Mouse (Mus musculus) cerebellum, adult 2 months (tissue): Measurements from ENCODE around the gene Hectd1. TPM values are rescaled to one million over a fixed set of nuclear protein-coding genes. Genes with fewer than 3 reads are reported as not detected.

Experiments
- DNase-seq, 2 experiments: peaks; one replicate each; pipeline ENCODE4 v3.0.0; 2021
- H3K27ac ChIP-seq: fragments of 200-500 bp; 2 replicates; pipeline ENCODE4 v1.5.1; 2012; ENCODE audit warnings: low read length, control low read depth, inconsistent platforms; ENCODE audit not compliant: insufficient read depth
- H3K27me3 ChIP-seq: fragments of 200-500 bp; 2 replicates; pipeline ENCODE4 v1.6.1; 2012; ENCODE audit warnings: inconsistent platforms, mild to moderate bottlenecking, low read length, moderate library complexity; ENCODE audit not compliant: control insufficient read depth, insufficient read depth
- H3K4me1 ChIP-seq: fragments of 200-500 bp; 2 replicates; pipeline ENCODE4 v1.6.1; 2011; ENCODE audit warnings: low read length; ENCODE audit not compliant: control insufficient read depth, insufficient read depth
- H3K4me3 ChIP-seq: fragments of 200-500 bp; replicated peaks from 2 replicates; pipeline ENCODE3; 2011; ENCODE audit warnings: mild to moderate bottlenecking, low read depth, low read length, control low read depth; ENCODE audit not compliant: insufficient read depth
- CTCF ChIP-seq: fragments of 200-500 bp; IDR thresholded peaks from 2 replicates; pipeline ENCODE4 v1.5.1; 2011; ENCODE audit warnings: low read depth, mild to moderate bottlenecking, control low read depth, low read length, moderate library complexity, borderline replicate concordance; ENCODE audit not compliant: insufficient read depth
- POLR2A ChIP-seq: fragments of 200-500 bp; IDR thresholded peaks from 2 replicates; pipeline ENCODE4 v1.6.1; 2011; ENCODE audit warnings: low read length, control low read depth, borderline replicate concordance; ENCODE audit not compliant: insufficient read depth
- WGBS: fragments of 180-500 bp; shearing (Covaris S2); methylation state at CpG from one replicate; pipeline ENCODE4 v1.1.7; 2018; 5-methylcytosine and 5-hydroxymethylcytosine counted together
- polyA plus RNA-seq: library from polyadenylated mRNA; depleted of rRNA; stranded (reverse); fragments of >200 nt; gene quantifications from 2 replicates; pipeline ENCODE4 v1.2.3, GENCODE M21; 2012

The Hectd1 gene
- polyA plus RNA-seq, 1 experiment = 39.4 TPM

DNA sequence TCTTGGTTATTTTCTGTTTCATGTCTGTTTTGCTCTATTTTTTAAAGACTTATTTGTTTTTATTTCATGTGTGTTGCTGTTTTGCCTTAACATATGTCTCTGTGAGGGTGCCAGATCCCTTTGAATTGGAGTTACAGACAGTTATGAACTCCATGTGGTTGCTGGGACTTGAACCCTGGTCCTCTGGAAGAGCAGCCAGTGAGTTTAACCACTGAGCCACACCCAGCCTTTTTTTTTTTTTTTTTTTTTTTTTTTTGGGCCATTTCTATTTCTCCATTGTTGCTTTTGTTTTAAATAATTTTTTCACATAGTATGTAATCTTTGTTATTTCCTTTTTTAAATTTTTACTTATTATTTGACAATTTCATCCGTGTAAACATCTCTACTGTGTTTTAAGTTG lies 10.5 kb upstream of the Hectd1 start:
- no peak overlapping the region for H3K27ac ChIP-seq
- no peak overlapping the region for H3K4me3 ChIP-seq
- 97% methylated on average over 1 of the region's 1 CpGs for WGBS
- no peak for DNase-seq
- H3K27me3 ChIP-seq = no peaks in the 10 kb centered on the region
- TF ChIP-seq POLR2A (no peak), CTCF (no peak)
- H3K4me1 ChIP-seq = no peaks in the 10 kb centered on the region; the same call in 1 of the 2 replicates

DNA sequence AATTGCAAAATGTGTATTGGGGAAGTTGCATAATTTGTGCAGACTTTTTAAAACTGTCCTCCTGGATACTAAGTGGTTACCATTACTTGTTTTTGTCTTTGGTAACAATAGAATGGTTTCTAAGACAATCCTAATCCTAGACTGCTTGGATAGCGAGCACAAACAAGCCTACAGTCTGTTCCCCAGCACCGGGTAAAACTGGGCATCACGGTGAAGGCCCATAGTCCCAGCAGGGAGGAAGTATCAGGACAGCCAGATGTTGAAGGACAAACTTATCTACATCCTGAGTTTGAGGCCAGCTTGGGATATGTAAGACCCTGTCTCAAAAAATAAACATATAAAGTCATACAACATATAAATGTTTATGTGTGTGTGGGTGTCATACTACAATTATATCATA lies 5.9 kb upstream of the Hectd1 start:
- TF ChIP-seq CTCF (no peak), POLR2A (no peak)
- Histone ChIP-seq H3K27ac (no peak overlapping the region), H3K27me3 (no peaks in the 10 kb centered on the region), H3K4me1 (no peaks in the 10 kb centered on the region), H3K4me3 (no peak overlapping the region)
- no peak for DNase-seq
- 63% methylated on average over 3 of the region's 3 CpGs for WGBS

DNA sequence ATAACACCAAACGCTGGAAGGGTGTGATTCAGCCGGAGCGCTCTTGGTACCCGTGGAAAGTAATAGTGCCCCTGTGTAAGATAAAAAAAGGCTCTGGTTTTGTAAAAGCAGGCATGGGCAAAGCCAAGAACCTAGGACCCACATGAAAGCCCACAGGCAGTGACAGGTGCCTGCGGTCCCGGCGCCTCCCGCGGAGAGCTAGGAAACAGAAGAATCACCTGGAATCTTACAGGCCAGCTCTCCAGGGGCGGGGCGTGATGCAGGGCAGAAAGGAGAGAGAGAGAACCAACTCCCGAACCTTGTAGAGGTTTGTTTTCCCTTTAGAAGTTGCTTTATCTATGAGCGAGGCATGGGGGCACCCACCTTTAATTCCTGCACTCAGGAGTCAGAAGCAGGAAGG lies 2.6 kb upstream of the Hectd1 start:
- TF ChIP-seq POLR2A (no peak), CTCF (no peak)
- H3K27me3 ChIP-seq = no peaks in the 10 kb centered on the region
- H3K27ac ChIP-seq = no peak overlapping the region
- peaks cover 2% of the 10 kb centered on the region; the same call in 1 of the 2 replicates for H3K4me1 ChIP-seq
- DNase-seq = no peak
- H3K4me3 ChIP-seq = no peak overlapping the region
- 88% methylated on average over 13 of the region's 13 CpGs for WGBS

DNA sequence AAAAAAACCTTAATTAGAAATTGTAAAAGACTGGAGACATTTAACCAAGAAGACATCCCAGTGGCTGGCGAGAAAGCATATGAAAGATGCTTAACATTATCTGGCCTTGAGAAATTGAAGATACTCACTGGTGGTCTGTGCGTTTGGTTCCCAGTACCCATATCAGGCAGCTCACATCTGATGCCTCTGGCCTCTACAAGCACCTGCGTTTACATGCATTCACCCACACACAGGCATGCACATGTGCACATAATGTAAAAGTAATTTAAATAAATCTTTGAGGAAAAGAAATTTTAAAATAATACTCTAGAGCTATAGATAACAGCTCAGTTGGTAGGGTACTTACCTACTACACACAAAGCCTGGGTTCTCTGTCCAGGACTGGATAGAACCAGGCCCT lies 2.0 kb upstream of the Hectd1 start:
- Histone ChIP-seq H3K27ac (no peak overlapping the region), H3K27me3 (no peaks in the 10 kb centered on the region), H3K4me3 (no peak overlapping the region), H3K4me1 (peaks cover 2% of the 10 kb centered on the region; the same call in 1 of the 2 replicates)
- TF ChIP-seq CTCF (no peak), POLR2A (no peak)
- WGBS = 95% methylated on average over 3 of the region's 3 CpGs
- DNase-seq = no peak

DNA sequence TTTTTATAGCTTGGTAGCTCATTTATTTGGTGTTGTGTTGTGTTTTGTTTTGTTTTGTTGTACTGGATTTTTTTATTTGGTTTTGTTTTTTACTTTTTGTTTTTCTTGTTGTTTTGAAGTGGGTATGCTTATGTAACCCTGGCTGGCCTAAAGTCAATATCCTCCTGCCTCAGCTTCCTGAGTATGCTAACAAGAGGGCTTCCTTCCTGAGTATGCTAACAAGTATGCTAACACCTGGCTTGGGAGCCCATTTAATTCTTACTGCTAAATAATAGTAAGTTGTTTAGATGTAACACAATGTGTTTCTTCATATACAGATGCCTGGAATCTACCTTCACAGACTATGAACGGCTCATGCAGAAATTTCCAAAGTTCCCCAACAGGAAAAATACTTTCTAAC lies 1.3 kb upstream of the Hectd1 start:
- Histone ChIP-seq H3K4me1 (peaks cover 2% of the 10 kb centered on the region; the same call in 1 of the 2 replicates), H3K27me3 (no peaks in the 10 kb centered on the region), H3K27ac (no peak overlapping the region), H3K4me3 (no peak overlapping the region)
- TF ChIP-seq CTCF (no peak), POLR2A (no peak)
- no peak for DNase-seq
- WGBS = 87% methylated on average over 1 of the region's 1 CpGs

DNA sequence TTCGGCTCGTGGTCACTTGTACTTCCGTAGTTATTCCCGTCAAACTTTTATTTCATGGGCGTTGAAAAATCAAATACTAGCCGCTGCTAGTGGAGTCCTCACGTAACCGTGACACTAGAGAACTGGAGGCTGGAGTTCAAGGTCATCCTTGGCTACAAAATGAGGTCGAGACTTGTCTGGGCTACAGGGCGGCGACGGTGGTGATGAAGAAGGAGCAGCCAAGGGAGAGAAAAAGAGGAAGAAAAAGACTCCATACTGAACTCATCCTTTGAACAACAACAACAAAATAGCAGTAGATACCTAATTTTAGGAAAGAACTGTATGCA lies 704 bp upstream of the Hectd1 start:
- Histone ChIP-seq H3K27ac (peak overlapping the region; percentile 93), H3K27me3 (no peaks in the 10 kb centered on the region), H3K4me1 (peaks cover 2% of the 10 kb centered on the region; the same call in 1 of the 2 replicates), H3K4me3 (peak overlapping the region; percentile 67)
- no peak for DNase-seq
- 1% methylated on average over 12 of the region's 12 CpGs for WGBS
- no peak for TF ChIP-seq POLR2A
- TF ChIP-seq CTCF = no peak

DNA sequence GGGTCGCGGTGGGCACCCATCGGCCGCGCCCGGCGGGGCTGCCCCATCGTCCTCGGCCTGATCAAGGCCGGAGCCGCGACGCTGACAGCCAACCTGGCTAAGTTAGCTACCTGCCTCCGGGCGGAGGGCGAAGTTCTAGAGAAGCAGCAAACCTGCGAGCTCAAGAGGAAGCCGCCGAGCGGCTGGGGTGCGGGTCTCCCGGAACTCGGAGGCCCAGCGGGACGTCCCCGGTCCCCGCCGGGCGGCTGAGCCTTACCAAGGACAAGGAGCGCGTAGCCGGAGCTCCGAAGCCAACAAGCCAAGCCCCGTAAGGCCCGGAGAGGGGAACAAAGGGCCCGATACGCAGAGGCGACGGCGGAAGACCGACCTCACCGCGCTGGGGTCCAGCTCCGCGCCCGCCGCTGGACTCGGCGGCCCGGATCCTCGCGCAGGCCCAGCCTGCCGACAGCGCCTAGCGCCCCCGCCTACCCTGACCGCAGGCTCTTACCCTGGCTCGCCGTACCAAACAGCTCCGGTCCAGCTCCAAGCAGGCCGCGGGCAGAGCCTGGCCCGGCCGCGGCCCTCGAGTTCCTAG lies 533 bp downstream of the Hectd1 start:
- Histone ChIP-seq H3K4me1 (peaks cover 2% of the 10 kb centered on the region; the same call in 1 of the 2 replicates), H3K27me3 (no peaks in the 10 kb centered on the region), H3K27ac (peak overlapping the region; percentile 93), H3K4me3 (peak overlapping the region; percentile 67)
- TF ChIP-seq POLR2A (no peak), CTCF (no peak)
- WGBS = under 1% methylated on average over 66 of the region's 66 CpGs
- DNase-seq = peak in 1 of 2 experiments; percentile 61

DNA sequence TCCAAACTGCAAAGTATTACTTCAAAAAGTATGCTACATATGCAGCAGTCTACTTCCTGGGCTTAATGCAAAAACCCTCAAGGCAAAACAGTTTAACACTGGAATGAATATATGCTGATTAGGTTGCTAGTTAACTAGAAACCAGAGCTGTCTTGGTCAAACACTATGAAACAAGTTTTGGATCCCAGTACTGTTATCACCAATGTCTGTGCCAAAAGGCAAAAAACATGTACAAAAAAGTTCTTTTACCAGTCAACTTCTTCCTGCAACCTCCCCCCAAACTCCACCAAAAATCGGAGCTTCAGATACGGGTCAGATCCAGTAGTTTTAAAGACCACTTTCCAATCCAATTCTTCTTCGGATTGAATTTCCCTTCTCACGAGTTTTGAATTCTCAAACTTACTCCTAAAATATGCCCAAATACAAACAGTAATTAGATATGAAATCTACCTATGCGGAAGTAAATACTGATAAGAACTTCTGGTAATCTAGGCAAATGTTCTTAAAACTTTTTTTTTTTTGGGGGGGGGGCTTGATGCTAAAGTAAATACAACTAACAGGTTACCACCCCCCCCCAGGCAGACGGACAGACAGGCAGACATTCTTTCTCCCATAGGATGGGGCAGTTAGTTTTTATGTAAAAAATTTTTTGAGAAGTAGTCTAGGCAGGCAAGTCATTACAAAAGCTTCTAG lies 1.2 kb downstream of the Hectd1 start:
- 14% methylated on average over 6 of the region's 6 CpGs for WGBS
- TF ChIP-seq CTCF = no peak
- TF ChIP-seq POLR2A = no peak
- Histone ChIP-seq H3K27ac (peak overlapping the region; percentile 93), H3K27me3 (no peaks in the 10 kb centered on the region), H3K4me1 (peaks cover 2% of the 10 kb centered on the region; the same call in 1 of the 2 replicates), H3K4me3 (peak overlapping the region; percentile 67)
- no peak for DNase-seq
